Mouse (Mus musculus): ENCODE measurements at regions not wholly inside any gene's neighbourhood (a gene's known extent, or its start where the extent isn't known, plus 50 kb on each side); places are given as distances from the start of the nearest gene placed in this dataset.
"Not testable (repeated sequence)": the region's sequence is repeated elsewhere in the genome, so short reads cannot be mapped to it uniquely, and the experiment has no call there.

- no peak for DNase-seq
Observed at GRCm38 (mm10) chr2:133748493-133748892, 196.5 kb downstream of the Bmp2 start.

DNA sequence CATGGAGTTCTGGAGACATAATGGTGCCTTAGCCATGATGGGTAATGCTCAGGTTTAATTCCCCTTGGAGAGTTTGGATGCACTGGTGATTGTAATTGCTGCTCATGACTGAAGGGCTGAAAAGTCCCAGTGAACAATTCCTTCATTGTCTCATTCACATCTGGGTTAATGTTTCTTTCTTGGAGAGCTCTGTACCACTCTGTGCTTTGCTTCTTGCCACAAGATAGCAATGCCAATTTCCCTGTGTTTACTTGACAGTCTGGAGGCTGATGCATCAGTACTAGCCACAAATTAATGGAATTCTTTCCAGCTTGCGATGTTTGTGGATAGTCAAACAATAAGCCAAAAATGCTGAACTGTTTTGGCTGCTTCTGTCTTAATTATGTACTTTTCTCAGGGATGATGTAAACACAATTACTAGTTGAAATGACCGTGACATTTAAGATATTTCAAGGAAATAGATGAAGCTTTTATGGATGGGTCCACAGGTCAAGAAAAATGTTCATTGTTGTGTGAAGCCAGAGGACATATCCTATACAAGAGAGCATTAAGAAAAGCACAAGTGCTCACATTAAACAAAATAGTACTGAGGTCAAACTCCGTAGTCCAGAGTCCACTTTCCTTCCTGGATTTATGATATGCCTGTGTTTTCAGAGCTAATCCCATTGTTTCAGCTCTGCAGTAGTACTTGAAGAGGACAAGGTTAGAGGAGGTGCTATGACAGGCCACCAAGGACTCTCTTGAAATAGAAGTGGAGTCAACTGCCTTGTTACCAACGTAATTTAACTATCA lies 198.1 kb downstream of the Bmp2 start:
- DNase-seq = peak; percentile 3

DNA sequence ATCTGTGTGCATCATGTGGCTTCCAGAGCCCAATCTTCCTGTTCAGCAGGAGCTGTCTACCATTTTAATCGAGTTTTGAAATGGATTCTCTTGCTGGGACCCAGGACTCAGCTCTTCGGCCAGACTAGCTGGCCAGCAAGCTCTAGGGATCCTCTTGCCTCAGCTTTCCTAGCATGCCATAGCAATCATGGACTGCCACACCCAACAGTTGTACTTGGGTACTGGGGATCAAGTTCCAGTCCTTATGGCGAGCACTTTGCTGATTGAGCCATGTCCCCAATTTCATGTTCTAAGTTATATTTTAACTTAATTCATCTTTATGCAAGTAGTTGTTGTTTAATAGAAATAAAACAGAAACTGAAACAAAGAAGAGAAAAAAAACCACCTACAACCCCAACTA lies 202.1 kb downstream of the Bmp2 start:
- DNase-seq = no peak

DNA sequence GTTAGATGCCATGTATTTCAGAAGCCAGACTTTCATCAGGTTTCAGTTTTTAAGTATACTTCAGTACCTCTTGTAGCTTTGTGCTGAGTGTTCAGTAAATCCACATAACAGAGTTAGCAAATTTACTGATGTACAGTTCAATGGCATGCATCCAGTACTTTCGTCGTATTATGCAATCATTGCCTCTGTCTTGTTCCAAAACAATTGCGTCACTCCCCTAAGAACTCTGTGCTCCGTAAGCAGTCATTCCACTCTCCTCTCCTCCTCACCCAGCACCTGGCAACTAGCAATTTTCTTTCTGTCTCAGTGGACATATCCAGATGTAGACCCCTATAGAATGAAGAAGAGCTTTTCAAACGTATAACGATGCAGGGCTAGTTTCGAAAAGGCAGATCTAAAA lies 209.5 kb downstream of the Bmp2 start:
- DNase-seq = no peak

DNA sequence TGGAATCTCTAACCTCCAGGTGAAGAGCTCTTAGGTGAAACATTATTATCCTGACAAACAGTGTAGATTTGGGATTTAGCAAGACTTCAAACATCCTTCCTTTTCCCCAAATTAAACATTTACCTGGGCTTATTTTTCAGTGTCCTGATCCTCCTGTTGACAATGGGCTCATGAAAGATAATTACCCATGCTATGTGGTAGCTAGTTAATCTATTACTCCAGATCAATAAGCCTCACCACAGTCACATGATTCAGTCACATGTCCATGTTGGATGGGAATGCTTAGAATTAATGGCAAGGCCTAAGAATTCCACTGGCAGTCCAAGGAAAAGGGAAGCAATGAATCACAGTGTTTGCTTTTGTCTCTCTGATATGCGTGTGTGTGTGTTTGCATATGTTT lies 216.6 kb downstream of the Bmp2 start:
- DNase-seq = no peak

GRCm38 (mm10) chr2:133783588-133784342 lies 231.8 kb downstream of the Bmp2 start:
- no peak for DNase-seq

DNA sequence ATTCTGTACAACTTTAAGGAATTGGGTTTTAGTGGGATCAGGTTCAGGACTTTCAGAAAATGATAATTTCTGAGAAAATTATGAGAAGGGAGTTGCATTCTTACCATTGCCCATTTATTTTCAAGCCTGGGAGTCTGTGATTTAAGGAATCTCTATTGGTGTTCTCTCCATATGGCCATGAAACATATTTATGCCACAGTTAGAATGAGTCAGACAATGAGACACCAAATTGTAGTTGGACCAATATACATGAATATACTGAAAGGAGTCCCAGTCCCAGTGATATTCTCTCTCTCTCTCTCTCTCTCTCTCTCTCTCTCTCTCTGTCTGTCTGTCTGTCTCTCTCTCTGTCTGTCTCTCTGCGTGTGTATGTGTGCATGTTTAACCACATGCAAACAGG lies 239.1 kb downstream of the Bmp2 start:
- DNase-seq = no peak

GRCm38 (mm10) chr2:133793293-133793692 lies 241.3 kb downstream of the Bmp2 start:
- DNase-seq = no peak

- peak; percentile 3 for DNase-seq
Observed at GRCm38 (mm10) chr2:133802666-133803065, 250.7 kb downstream of the Bmp2 start.

GRCm38 (mm10) chr2:133821418-133821817 lies 269.5 kb downstream of the Bmp2 start:
- no peak for DNase-seq

- no peak for DNase-seq
Observed at GRCm38 (mm10) chr2:133829406-133829805, 277.4 kb downstream of the Bmp2 start.

- no peak for DNase-seq
Observed at GRCm38 (mm10) chr2:133850485-133850884, 298.5 kb downstream of the Bmp2 start.

DNA sequence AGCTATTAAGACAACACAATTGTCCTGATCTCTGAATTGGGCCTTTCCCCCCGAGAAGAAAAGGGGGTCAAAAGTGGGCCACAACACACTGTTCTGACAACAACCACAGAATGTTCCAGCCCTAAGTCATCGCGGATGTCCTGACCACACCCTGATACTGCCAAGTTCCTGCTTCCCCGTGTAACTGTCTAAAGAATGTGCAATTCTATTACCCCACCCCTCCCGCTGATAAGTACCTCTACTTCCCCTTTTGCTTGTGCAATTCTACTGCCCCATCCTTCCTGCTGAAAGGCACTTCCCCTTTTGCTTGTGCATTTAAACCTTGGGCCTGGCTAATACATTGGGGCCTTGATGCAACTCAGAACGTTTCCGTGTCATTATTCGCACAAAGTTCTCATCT lies 323.0 kb downstream of the Bmp2 start:
- not testable (repeated sequence) for DNase-seq

DNA sequence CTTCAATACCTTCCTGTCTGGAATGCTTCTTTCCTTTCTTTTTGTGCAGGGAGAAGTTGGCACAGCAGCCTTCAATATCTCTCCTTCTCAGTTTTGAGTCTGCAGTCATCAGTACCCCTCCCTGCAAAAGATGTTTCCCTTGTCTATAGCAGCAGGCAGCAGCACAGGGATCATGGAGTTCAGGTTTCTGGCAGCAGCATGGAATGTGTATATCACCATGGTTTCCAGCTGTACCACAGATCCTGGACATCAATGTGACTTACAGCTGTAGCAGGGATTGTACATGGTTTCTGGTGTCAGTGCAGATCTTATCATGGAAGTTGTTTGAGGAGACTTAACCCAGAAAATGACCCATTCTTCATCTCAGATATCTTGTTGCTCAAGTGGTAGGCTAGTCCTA lies 331.7 kb downstream of the Bmp2 start:
- no peak for DNase-seq

GRCm38 (mm10) chr2:133906269-133906668 lies 354.3 kb downstream of the Bmp2 start:
- no peak for DNase-seq

All from cerebellum, adult 9-10 months (tissue).